Mouse (Mus musculus): ENCODE measurements at regions not wholly inside any gene's neighbourhood (a gene's known extent, or its start where the extent isn't known, plus 50 kb on each side); places are given as distances from the start of the nearest gene placed in this dataset.

GRCm38 (mm10) chr2:45693291-45694020 lies 576.3 kb upstream of the Zeb2 start:
- ATAC-seq (replicated peaks; ENCODE audit: low FRiP score, low TSS enrichment, poor library complexity, severe bottlenecking), result no peak

- ATAC-seq (replicated peaks; ENCODE audit: low FRiP score, low TSS enrichment, poor library complexity, severe bottlenecking), result no peak
Observed at GRCm38 (mm10) chr2:45692819-45693218, 575.6 kb upstream of the Zeb2 start.

GRCm38 (mm10) chr2:45688996-45689395 lies 571.8 kb upstream of the Zeb2 start:
- no peak for ATAC-seq (replicated peaks; ENCODE audit: low FRiP score, low TSS enrichment, poor library complexity, severe bottlenecking)

- no peak for ATAC-seq (replicated peaks; ENCODE audit: low FRiP score, low TSS enrichment, poor library complexity, severe bottlenecking)
Observed at GRCm38 (mm10) chr2:45681251-45681650, 564.1 kb upstream of the Zeb2 start.

GRCm38 (mm10) chr2:45679101-45679895 lies 562.1 kb upstream of the Zeb2 start:
- ATAC-seq (replicated peaks; ENCODE audit: low FRiP score, low TSS enrichment, poor library complexity, severe bottlenecking), result no peak

- no peak for ATAC-seq (replicated peaks; ENCODE audit: low FRiP score, low TSS enrichment, poor library complexity, severe bottlenecking)
Observed at GRCm38 (mm10) chr2:45678685-45679084, 561.5 kb upstream of the Zeb2 start.

- no peak for ATAC-seq (replicated peaks; ENCODE audit: low FRiP score, low TSS enrichment, poor library complexity, severe bottlenecking)
Observed at GRCm38 (mm10) chr2:45675776-45676175, 558.6 kb upstream of the Zeb2 start.

GRCm38 (mm10) chr2:45656011-45656410 lies 538.8 kb upstream of the Zeb2 start:
- ATAC-seq (replicated peaks; ENCODE audit: low FRiP score, low TSS enrichment, poor library complexity, severe bottlenecking), result no peak

GRCm38 (mm10) chr2:45654693-45655092 lies 537.5 kb upstream of the Zeb2 start:
- no peak for ATAC-seq (replicated peaks; ENCODE audit: low FRiP score, low TSS enrichment, poor library complexity, severe bottlenecking)

GRCm38 (mm10) chr2:45652977-45653376 lies 535.8 kb upstream of the Zeb2 start:
- ATAC-seq (replicated peaks; ENCODE audit: low FRiP score, low TSS enrichment, poor library complexity, severe bottlenecking), result no peak

- no peak for ATAC-seq (replicated peaks; ENCODE audit: low FRiP score, low TSS enrichment, poor library complexity, severe bottlenecking)
Observed at GRCm38 (mm10) chr2:45650271-45650985, 533.2 kb upstream of the Zeb2 start.

- ATAC-seq (replicated peaks; ENCODE audit: low FRiP score, low TSS enrichment, poor library complexity, severe bottlenecking), result no peak
Observed at GRCm38 (mm10) chr2:45647846-45648245, 530.7 kb upstream of the Zeb2 start.

GRCm38 (mm10) chr2:45630081-45630480 lies 512.9 kb upstream of the Zeb2 start:
- no peak for ATAC-seq (replicated peaks; ENCODE audit: low FRiP score, low TSS enrichment, poor library complexity, severe bottlenecking)

GRCm38 (mm10) chr2:45629616-45630015 lies 512.4 kb upstream of the Zeb2 start:
- ATAC-seq (replicated peaks; ENCODE audit: low FRiP score, low TSS enrichment, poor library complexity, severe bottlenecking), result no peak

- no peak for ATAC-seq (replicated peaks; ENCODE audit: low FRiP score, low TSS enrichment, poor library complexity, severe bottlenecking)
Observed at GRCm38 (mm10) chr2:45623056-45623455, 505.9 kb upstream of the Zeb2 start.

GRCm38 (mm10) chr2:45608926-45609325 lies 491.7 kb upstream of the Zeb2 start:
- no peak for ATAC-seq (replicated peaks; ENCODE audit: low FRiP score, low TSS enrichment, poor library complexity, severe bottlenecking)

- ATAC-seq (replicated peaks; ENCODE audit: low FRiP score, low TSS enrichment, poor library complexity, severe bottlenecking), result no peak
Observed at GRCm38 (mm10) chr2:45607393-45607792, 490.2 kb upstream of the Zeb2 start.

GRCm38 (mm10) chr2:45601332-45601900 lies 484.2 kb upstream of the Zeb2 start:
- no peak for ATAC-seq (replicated peaks; ENCODE audit: low FRiP score, low TSS enrichment, poor library complexity, severe bottlenecking)

GRCm38 (mm10) chr2:45593765-45594164 lies 476.6 kb upstream of the Zeb2 start:
- no peak for ATAC-seq (replicated peaks; ENCODE audit: low FRiP score, low TSS enrichment, poor library complexity, severe bottlenecking)

GRCm38 (mm10) chr2:45590980-45591379 lies 473.8 kb upstream of the Zeb2 start:
- no peak for ATAC-seq (replicated peaks; ENCODE audit: low FRiP score, low TSS enrichment, poor library complexity, severe bottlenecking)
